Mouse (Mus musculus): ENCODE data around the gene Fam76b. TPM values are rescaled to one million over a fixed set of nuclear protein-coding genes. Genes with fewer than 3 reads are reported as not detected.

Fam76b gene
- polyA plus RNA-seq, 1 experiment, result 2.8 TPM

DNA sequence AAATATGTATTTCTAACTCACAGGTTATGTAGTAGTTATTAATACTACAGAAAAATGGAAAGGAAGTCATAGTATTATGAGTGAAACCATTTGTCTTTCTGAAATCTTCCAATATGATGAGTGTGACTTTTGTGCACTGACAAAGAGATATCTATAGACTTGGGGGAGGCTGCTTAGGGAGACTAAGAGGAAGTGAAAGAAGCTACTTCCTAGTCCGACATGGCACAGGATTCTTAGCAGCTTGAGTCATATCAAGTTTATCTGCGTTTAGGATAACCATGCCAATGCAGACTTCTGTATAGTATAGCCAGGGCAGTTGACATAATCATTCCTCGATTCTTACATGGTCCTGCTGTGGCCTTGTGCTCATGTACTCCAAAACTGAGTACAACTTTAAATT, 7.7 kb downstream of the Fam76b start:
- Histone ChIP-seq H3K36me3 (ENCODE audit: control insufficient read depth, insufficient read depth) (peaks cover 71% of the 10 kb centered on the region), H3K79me2 (ENCODE audit: control insufficient read depth, insufficient read depth) (peaks cover 10% of the 10 kb centered on the region), H3K4me2 (ENCODE audit: low read depth) (no peak overlapping the region), H3ac (ENCODE audit: control insufficient read depth, insufficient read length) (no peak overlapping the region), H3K27me3 (ENCODE audit: control insufficient read depth, insufficient read depth, insufficient read length) (no peaks in the 10 kb centered on the region), H3K4me3 (no peak overlapping the region)
- TF ChIP-seq SRF (IDR thresholded peaks at IDR 0.05; ENCODE audit: control insufficient read depth, insufficient read length, low read depth) (no peak), TCF12 (IDR thresholded peaks at IDR 0.05; ENCODE audit: insufficient read depth, poor library complexity, severe bottlenecking) (no peak), POLR2A (IDR thresholded peaks at IDR 0.05; ENCODE audit: insufficient read length, low read depth) (no peak), USF1 (IDR thresholded peaks at IDR 0.05; ENCODE audit: low read depth) (no peak), POLR2AphosphoS2 (IDR thresholded peaks at IDR 0.05; ENCODE audit: insufficient read length, low read depth) (no peak), MYOG (IDR thresholded peaks at IDR 0.05; ENCODE audit: control insufficient read depth in 1 of 3, insufficient read depth in 1 of 3, insufficient read length in 2 of 3, low read depth in 2 of 3) (no peak), MAX (IDR thresholded peaks at IDR 0.05; ENCODE audit: low read depth) (no peak), TCF3 (IDR thresholded peaks at IDR 0.05; ENCODE audit: insufficient read length, low read depth) (no peak), E2F4 (IDR thresholded peaks at IDR 0.05; ENCODE audit: insufficient read depth) (no peak), REST (IDR thresholded peaks at IDR 0.05; ENCODE audit: insufficient read depth, insufficient read length) (no peak), MYOD1 (IDR thresholded peaks at IDR 0.05; ENCODE audit: control insufficient read depth in 1 of 3, insufficient read length in 2 of 3, low read depth in 2 of 3) (no peak), CEBPB (IDR thresholded peaks at IDR 0.05; ENCODE audit: insufficient read depth, poor library complexity, severe bottlenecking) (no peak)

- Histone ChIP-seq H3ac (ENCODE audit: control insufficient read depth, insufficient read length) (no peak overlapping the region), H3K27me3 (ENCODE audit: control insufficient read depth, insufficient read depth, insufficient read length) (no peaks in the 10 kb centered on the region), H3K4me3 (no peak overlapping the region), H3K36me3 (ENCODE audit: control insufficient read depth, insufficient read depth) (peaks cover 71% of the 10 kb centered on the region), H3K79me2 (ENCODE audit: control insufficient read depth, insufficient read depth) (peaks cover 6% of the 10 kb centered on the region), H3K4me2 (ENCODE audit: low read depth) (no peak overlapping the region)
- TF ChIP-seq POLR2A (IDR thresholded peaks at IDR 0.05; ENCODE audit: insufficient read length, low read depth) (no peak), E2F4 (IDR thresholded peaks at IDR 0.05; ENCODE audit: insufficient read depth) (no peak), MYOG (IDR thresholded peaks at IDR 0.05; ENCODE audit: control insufficient read depth in 1 of 3, insufficient read depth in 1 of 3, insufficient read length in 2 of 3, low read depth in 2 of 3) (no peak), TCF12 (IDR thresholded peaks at IDR 0.05; ENCODE audit: insufficient read depth, poor library complexity, severe bottlenecking) (no peak), SRF (IDR thresholded peaks at IDR 0.05; ENCODE audit: control insufficient read depth, insufficient read length, low read depth) (no peak), CEBPB (IDR thresholded peaks at IDR 0.05; ENCODE audit: insufficient read depth, poor library complexity, severe bottlenecking) (no peak), POLR2AphosphoS2 (IDR thresholded peaks at IDR 0.05; ENCODE audit: insufficient read length, low read depth) (no peak), TCF3 (IDR thresholded peaks at IDR 0.05; ENCODE audit: insufficient read length, low read depth) (no peak), MYOD1 (IDR thresholded peaks at IDR 0.05; ENCODE audit: control insufficient read depth in 1 of 3, insufficient read length in 2 of 3, low read depth in 2 of 3) (no peak), MAX (IDR thresholded peaks at IDR 0.05; ENCODE audit: low read depth) (no peak), USF1 (IDR thresholded peaks at IDR 0.05; ENCODE audit: low read depth) (no peak), REST (IDR thresholded peaks at IDR 0.05; ENCODE audit: insufficient read depth, insufficient read length) (no peak)
Observed at GRCm38 (mm10) chr9:13836726-13837125, 9.2 kb downstream of the Fam76b start.

DNA sequence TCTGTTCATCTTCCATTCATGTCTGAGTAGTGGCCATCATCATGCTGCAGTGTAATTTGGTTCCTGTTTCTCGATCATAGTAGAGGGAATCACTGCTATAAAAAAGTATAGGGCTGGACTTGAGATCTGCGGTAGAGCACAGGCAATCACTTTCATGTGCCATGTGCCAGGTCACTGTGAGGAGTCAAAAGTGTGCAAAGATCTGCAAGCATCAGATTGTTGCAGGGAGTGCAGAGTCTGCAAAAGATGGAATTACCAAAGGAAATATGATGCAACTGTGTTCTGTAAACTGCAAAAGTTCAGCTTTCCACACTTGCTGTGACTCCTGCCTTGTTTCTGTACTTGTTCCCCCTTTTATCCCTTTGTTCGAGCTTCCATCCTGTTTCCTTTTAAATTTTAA, 20.1 kb downstream of the Fam76b start:
- Histone ChIP-seq H3K4me2 (ENCODE audit: low read depth) (no peak overlapping the region), H3ac (ENCODE audit: control insufficient read depth, insufficient read length) (no peak overlapping the region), H3K36me3 (ENCODE audit: control insufficient read depth, insufficient read depth) (peaks cover 14% of the 10 kb centered on the region), H3K27me3 (ENCODE audit: control insufficient read depth, insufficient read depth, insufficient read length) (no peaks in the 10 kb centered on the region), H3K79me2 (ENCODE audit: control insufficient read depth, insufficient read depth) (no peaks in the 10 kb centered on the region), H3K4me3 (no peak overlapping the region)
- no peak for TF ChIP-seq SRF (IDR thresholded peaks at IDR 0.05; ENCODE audit: control insufficient read depth, insufficient read length, low read depth)
- TF ChIP-seq POLR2AphosphoS2 (IDR thresholded peaks at IDR 0.05; ENCODE audit: insufficient read length, low read depth), result peak; percentile 11
- TF ChIP-seq CEBPB (IDR thresholded peaks at IDR 0.05; ENCODE audit: insufficient read depth, poor library complexity, severe bottlenecking), result peak; percentile 16; the same call in 1 of the 2 replicates

DNA sequence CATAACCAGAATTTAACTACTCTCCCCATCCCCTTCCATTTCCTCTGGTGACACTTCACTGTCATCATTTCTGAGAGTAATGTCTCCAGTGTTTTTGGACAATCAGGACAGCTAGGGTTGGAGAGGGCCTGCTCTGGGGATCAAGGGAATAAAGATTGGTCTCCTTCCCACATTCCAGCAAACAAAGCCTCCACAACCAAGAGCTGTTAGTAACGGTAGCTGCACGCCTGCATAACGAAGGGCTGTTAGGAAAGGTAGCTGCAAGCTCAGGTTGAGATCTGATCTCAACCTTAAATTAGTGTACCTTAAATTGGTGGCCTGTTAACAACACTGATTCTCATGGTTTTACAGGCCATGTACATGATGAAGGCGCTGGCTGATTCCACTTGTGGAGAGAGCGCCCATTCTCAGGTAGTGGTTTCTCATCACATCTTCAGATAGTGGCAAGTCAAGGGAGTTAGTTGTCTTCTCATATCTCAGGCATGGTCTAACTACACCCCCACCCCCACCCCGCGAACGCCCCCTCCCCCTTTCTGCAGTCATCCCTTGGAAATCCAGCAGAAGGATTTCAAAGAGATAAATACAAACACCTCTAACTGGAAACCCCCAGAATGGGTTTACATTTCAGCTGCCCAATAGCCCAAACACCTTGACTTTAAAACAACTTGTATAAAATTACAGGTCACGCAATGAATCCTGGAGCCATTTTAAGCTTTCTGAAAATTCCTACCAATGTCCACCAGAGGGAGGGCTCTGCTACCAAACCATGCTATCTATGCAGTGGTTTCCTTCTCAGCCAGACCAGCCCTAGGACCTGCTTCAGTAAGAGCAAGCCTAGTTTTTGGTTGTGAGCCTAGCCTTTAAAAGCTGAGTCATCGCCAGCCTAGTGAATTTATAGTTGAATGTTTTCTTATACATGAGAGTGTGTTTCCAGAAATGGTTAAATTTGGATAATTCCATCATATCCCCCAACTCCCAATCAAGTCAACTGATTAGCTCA, 21.3 kb downstream of the Fam76b start:
- H3K79me2 ChIP-seq (ENCODE audit: control insufficient read depth, insufficient read depth), result no peaks in the 10 kb centered on the region
- H3K4me2 ChIP-seq (ENCODE audit: low read depth), result no peak overlapping the region
- H3ac ChIP-seq (ENCODE audit: control insufficient read depth, insufficient read length), result no peak overlapping the region
- no peak overlapping the region for H3K4me3 ChIP-seq
- no peak for TF ChIP-seq MYOG (IDR thresholded peaks at IDR 0.05; ENCODE audit: control insufficient read depth in 1 of 3, insufficient read depth in 1 of 3, insufficient read length in 2 of 3, low read depth in 2 of 3)
- TF ChIP-seq CEBPB (IDR thresholded peaks at IDR 0.05; ENCODE audit: insufficient read depth, poor library complexity, severe bottlenecking), result no peak
- no peaks in the 10 kb centered on the region for H3K27me3 ChIP-seq (ENCODE audit: control insufficient read depth, insufficient read depth, insufficient read length)
- H3K36me3 ChIP-seq (ENCODE audit: control insufficient read depth, insufficient read depth), result peaks cover 14% of the 10 kb centered on the region

DNA sequence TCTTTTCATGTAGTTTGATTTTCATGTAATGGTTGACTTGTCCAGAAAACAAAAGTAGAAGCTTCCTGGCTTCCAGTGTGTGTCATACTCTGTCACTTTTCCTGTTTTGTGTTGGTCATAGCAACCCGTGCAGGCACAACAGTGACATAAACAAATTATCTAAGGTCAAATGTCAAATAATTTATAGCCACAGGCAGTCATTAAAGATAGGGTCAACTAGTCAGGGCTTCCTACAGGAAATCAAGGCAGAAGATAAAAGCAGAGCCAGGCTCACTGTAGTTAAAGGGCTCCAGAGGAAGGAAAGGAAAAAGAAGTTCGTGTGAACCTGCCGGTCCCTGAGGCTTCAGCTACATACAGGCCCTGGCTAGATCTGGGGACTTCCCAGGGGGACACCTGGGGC, 26.4 kb downstream of the Fam76b start:
- Histone ChIP-seq H3K36me3 (ENCODE audit: control insufficient read depth, insufficient read depth) (no peaks in the 10 kb centered on the region), H3K27me3 (ENCODE audit: control insufficient read depth, insufficient read depth, insufficient read length) (no peaks in the 10 kb centered on the region), H3ac (ENCODE audit: control insufficient read depth, insufficient read length) (no peak overlapping the region), H3K4me2 (ENCODE audit: low read depth) (no peak overlapping the region), H3K4me3 (no peak overlapping the region), H3K79me2 (ENCODE audit: control insufficient read depth, insufficient read depth) (no peaks in the 10 kb centered on the region)
- TF ChIP-seq POLR2A (IDR thresholded peaks at IDR 0.05; ENCODE audit: insufficient read length, low read depth), result no peak
- TF ChIP-seq TCF12 (IDR thresholded peaks at IDR 0.05; ENCODE audit: insufficient read depth, poor library complexity, severe bottlenecking), result no peak
- no peak for TF ChIP-seq REST (IDR thresholded peaks at IDR 0.05; ENCODE audit: insufficient read depth, insufficient read length)
- TF ChIP-seq SRF (IDR thresholded peaks at IDR 0.05; ENCODE audit: control insufficient read depth, insufficient read length, low read depth), result no peak
- TF ChIP-seq TCF3 (IDR thresholded peaks at IDR 0.05; ENCODE audit: insufficient read length, low read depth), result no peak
- no peak for TF ChIP-seq MYOD1 (IDR thresholded peaks at IDR 0.05; ENCODE audit: control insufficient read depth in 1 of 3, insufficient read length in 2 of 3, low read depth in 2 of 3)
- no peak for TF ChIP-seq E2F4 (IDR thresholded peaks at IDR 0.05; ENCODE audit: insufficient read depth)
- no peak for TF ChIP-seq POLR2AphosphoS2 (IDR thresholded peaks at IDR 0.05; ENCODE audit: insufficient read length, low read depth)
- TF ChIP-seq CEBPB (IDR thresholded peaks at IDR 0.05; ENCODE audit: insufficient read depth, poor library complexity, severe bottlenecking), result no peak
- TF ChIP-seq MAX (IDR thresholded peaks at IDR 0.05; ENCODE audit: low read depth), result no peak
- no peak for TF ChIP-seq MYOG (IDR thresholded peaks at IDR 0.05; ENCODE audit: control insufficient read depth in 1 of 3, insufficient read depth in 1 of 3, insufficient read length in 2 of 3, low read depth in 2 of 3)
- TF ChIP-seq USF1 (IDR thresholded peaks at IDR 0.05; ENCODE audit: low read depth), result no peak
